Comparison of ENCODE assay signal across 9 mouse cellular contexts in the genomic region with DNA sequence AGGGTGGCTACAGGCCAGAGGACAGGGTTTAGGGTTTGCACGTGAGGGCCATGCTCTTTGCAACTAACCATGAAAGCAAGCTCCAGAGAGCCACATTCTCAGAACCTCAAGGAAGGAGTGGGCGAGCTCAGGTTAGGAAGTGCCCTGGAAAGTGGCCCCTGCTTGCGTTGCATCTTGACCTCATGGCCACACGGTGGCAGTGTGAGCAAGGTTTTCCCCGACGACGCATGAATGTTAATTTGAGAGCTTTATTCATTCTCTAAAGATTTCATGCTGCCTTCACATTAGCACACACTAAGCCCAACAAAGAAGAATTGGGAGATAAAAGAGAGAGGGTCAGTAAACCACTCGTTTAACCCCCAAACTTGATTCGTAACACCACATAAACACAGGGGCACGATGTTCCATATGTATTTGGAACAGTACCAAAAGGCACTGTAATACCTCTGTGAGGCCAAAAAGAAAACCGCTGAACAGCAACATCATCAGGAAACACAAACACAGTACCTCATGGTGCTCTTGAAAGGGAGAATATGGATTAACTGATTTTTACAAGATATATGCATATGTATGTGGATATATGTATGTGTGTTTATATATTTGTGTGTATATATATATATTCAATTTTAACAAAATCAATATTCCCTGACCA. TPM values are rescaled to one million over a fixed set of nuclear protein-coding genes. Genes with fewer than 3 reads are reported as not detected.
DNase-seq lines count a peak whose midpoint lies in the region; ATAC-seq lines count a peak whose summit lies in the region.
"Had no signal": no experiment of that assay in that cellular context is flagged by ENCODE, and none has a peak within 500 bp of the region (broad histone marks: within the 10 kb centered on the region; RNA-seq: fewer than 3 reads in every experiment).

No protein-coding gene starts in this region.

- H3K9me3 ChIP-seq in liver, embryonic 11.5 days (ENCODE audit: control insufficient read depth, low read length) = no peaks in the 10 kb centered on the region

- WGBS in liver, embryonic 11.5 days = 15% methylated on average over 11 of the region's 11 CpGs

- H3K27ac ChIP-seq in liver, embryonic 11.5 days (ENCODE audit: low read depth, low read length) = no peak overlapping the region

- peak; percentile 67 for DNase-seq in CD4-positive helper T cell, adult 2 months (ENCODE audit: low read depth, low spot score)
- DNase-seq in adrenal gland, adult 8-10 months = peak; percentile 12
- peak; percentile 54 for DNase-seq in embryo, embryonic 9.5 days (ENCODE audit: extremely low spot score)
- peak; percentile 80 for DNase-seq in kidney, postnatal 10 days
- peak; percentile 61 for DNase-seq in liver, embryonic 11.5 days (ENCODE audit: low spot score)
- peak; percentile 85 for DNase-seq in naive thymus-derived CD4-positive, alpha-beta T cell, adult 2 months (ENCODE audit: low read depth)
- peak; percentile 86 for DNase-seq in splenic B cell, adult 2 months (ENCODE audit: low read depth, low spot score)

- H3K27me3 ChIP-seq in liver, embryonic 11.5 days (replicated peaks; ENCODE audit: control insufficient read depth, insufficient read depth, low read length) = peaks cover 3% of the 10 kb centered on the region; the same call in 1 of the 2 replicates
- H3K27me3 ChIP-seq in splenic B cell, adult 2 months (ENCODE audit: control insufficient read depth, insufficient read depth, low read length, poor library complexity, severe bottlenecking) = no peaks in the 10 kb centered on the region

- H3K36me3 ChIP-seq in liver, embryonic 11.5 days (ENCODE audit: control insufficient read depth, insufficient read depth, low read length) = no peaks in the 10 kb centered on the region
- no peaks in the 10 kb centered on the region for H3K36me3 ChIP-seq in splenic B cell, adult 2 months (ENCODE audit: control insufficient read depth, insufficient read depth, low read length, poor library complexity, severe bottlenecking)

- no peak overlapping the region for H3K4me3 ChIP-seq in liver, embryonic 11.5 days (ENCODE audit: low read depth, low read length)
- H3K4me3 ChIP-seq: erythroblast, embryonic 14.5 days had no signal

- peak; percentile 92 for ATAC-seq in granulocyte monocyte progenitor cell, adult 5-6 weeks (replicated peaks; ENCODE audit: poor library complexity, severe bottlenecking)
- ATAC-seq in liver, embryonic 11.5 days (replicated peaks; ENCODE audit: low FRiP score) = peak; percentile 49

- no peak overlapping the region for H3K4me2 ChIP-seq in liver, embryonic 11.5 days

- H3K4me1 ChIP-seq in liver, embryonic 11.5 days (replicated peaks; ENCODE audit: control insufficient read depth, insufficient read depth, low read length) = no peaks in the 10 kb centered on the region

- H3K9ac ChIP-seq in liver, embryonic 11.5 days (ENCODE audit: low read depth, low read length) = no peak overlapping the region

RNA-seq across cellular contexts. Expression of gene Lpcat1, which starts 41.0 kb away (rescaled TPM):
- 10 to 100 TPM; 16.2 to 26.5 (median 20.5) TPM for total RNA-seq in adrenal gland, adult 8-10 months (2022)
- 16.0 and 19.0 TPM in 2 replicates for total RNA-seq in granulocyte monocyte progenitor cell, adult 5-6 weeks (2014; fragmentation: Nextera tagmentation)
- total RNA-seq in granulocyte monocyte progenitor cell, adult 5-6 weeks (2017) = 19.8 and 32.3 TPM in 2 replicates
- 81.9 and 84.0 TPM in 2 replicates for polyA plus RNA-seq in liver, embryonic 11.5 days (2014; fragmentation: Nextera tagmentation; extraction: Ambion mirVana)

Comparison
In these comparisons a context has a peak if more than half of its experiments do, and no peak if none do; other contexts are left out.
1. DNase-seq: peak in every context shown above with its lines; median percentile 86 in splenic B cell, adult 2 months; 85 in naive thymus-derived CD4-positive, alpha-beta T cell, adult 2 months; 80 in kidney, postnatal 10 days; 67 in CD4-positive helper T cell, adult 2 months; 61 in liver, embryonic 11.5 days; 54 in embryo, embryonic 9.5 days; 12 in adrenal gland, adult 8-10 months.